Mouse (Mus musculus) cerebellum, adult 2 months (tissue): ENCODE measurements around the gene Fahd2a.

Experiments used
- CTCF ChIP-seq: fragments of 200-500 bp; IDR thresholded peaks from 2 replicates; pipeline ENCODE4 v1.5.1; 2011; ENCODE audit warnings: low read depth, mild to moderate bottlenecking, control low read depth, low read length, moderate library complexity, borderline replicate concordance; ENCODE audit not compliant: insufficient read depth
- POLR2A ChIP-seq: fragments of 200-500 bp; IDR thresholded peaks from 2 replicates; pipeline ENCODE4 v1.6.1; 2011; ENCODE audit warnings: low read length, control low read depth, borderline replicate concordance; ENCODE audit not compliant: insufficient read depth

- TF ChIP-seq POLR2A = no peak
- TF ChIP-seq CTCF = no peak
Observed at GRCm38 (mm10) chr2:127470183-127470582, 25.8 kb upstream of the Fahd2a start.
